ENCODE assay signal across 15 mouse cellular contexts in genomic region chr8:26804089-26804488, GRCm38 (mm10).
DNase-seq lines count a peak whose midpoint lies in the region; ATAC-seq and TF ChIP-seq lines count a peak whose summit lies in the region.
"Had no signal": no experiment of that assay in that cellular context is flagged by ENCODE, and none has a peak within 500 bp of the region (broad histone marks: within the 10 kb centered on the region; RNA-seq: fewer than 3 reads in every experiment).

No protein-coding gene starts in this region.

- H3K4me1 ChIP-seq in heart, embryonic 12.5 days (replicated peaks), result peaks cover 35% of the 10 kb centered on the region
- H3K4me1 ChIP-seq in midbrain, embryonic 11.5 days (ENCODE audit: control insufficient read depth, insufficient read depth, low read length), result peaks cover 15% of the 10 kb centered on the region
- peaks cover 23% of the 10 kb centered on the region for H3K4me1 ChIP-seq in midbrain, embryonic 15.5 days
- peaks cover 78% of the 10 kb centered on the region for H3K4me1 ChIP-seq in limb, embryonic 10.5 days
- peaks cover 10% of the 10 kb centered on the region; the same call in 1 of the 2 replicates for H3K4me1 ChIP-seq in midbrain, postnatal 0 days (ENCODE audit: insufficient read depth, low read length)

- no peaks in the 10 kb centered on the region for H3K36me3 ChIP-seq in heart, embryonic 12.5 days
- H3K36me3 ChIP-seq in midbrain, embryonic 11.5 days (ENCODE audit: control insufficient read depth, insufficient read depth, low read length), result no peaks in the 10 kb centered on the region
- no peaks in the 10 kb centered on the region for H3K36me3 ChIP-seq in midbrain, embryonic 15.5 days (replicated peaks)
- H3K36me3 ChIP-seq in limb, embryonic 10.5 days, result no peaks in the 10 kb centered on the region
- H3K36me3 ChIP-seq in midbrain, postnatal 0 days (ENCODE audit: insufficient read depth, low read length), result no peaks in the 10 kb centered on the region
- H3K36me3 ChIP-seq: G1E; kidney, embryonic 15.5 days; midbrain, embryonic 10.5 days had no signal

- WGBS in heart, embryonic 12.5 days, result 34% methylated on average over 9 of the region's 9 CpGs
- 72% methylated on average over 9 of the region's 9 CpGs for WGBS in midbrain, embryonic 11.5 days
- WGBS in midbrain, embryonic 15.5 days, result 77% methylated on average over 9 of the region's 9 CpGs
- 34% methylated on average over 9 of the region's 9 CpGs for WGBS in limb, embryonic 10.5 days
- 80% methylated on average over 9 of the region's 9 CpGs for WGBS in midbrain, postnatal 0 days

- no peak for TF ChIP-seq CTCF in gastrocnemius, adult 2 months (IDR thresholded peaks at IDR 0.05)
- no peak for TF ChIP-seq CTCF in midbrain, postnatal 0 days (IDR thresholded peaks at IDR 0.05)

- no peaks in the 10 kb centered on the region for H3K9me3 ChIP-seq in heart, embryonic 12.5 days (replicated peaks)
- H3K9me3 ChIP-seq in midbrain, embryonic 11.5 days (ENCODE audit: control insufficient read depth, low read length), result no peaks in the 10 kb centered on the region
- H3K9me3 ChIP-seq in midbrain, embryonic 15.5 days, result no peaks in the 10 kb centered on the region
- no peaks in the 10 kb centered on the region for H3K9me3 ChIP-seq in limb, embryonic 10.5 days (replicated peaks)
- no peaks in the 10 kb centered on the region for H3K9me3 ChIP-seq in midbrain, postnatal 0 days (ENCODE audit: low read length)
- H3K9me3 ChIP-seq: G1E; kidney, embryonic 15.5 days; midbrain, embryonic 10.5 days had no signal

- H3K27me3 ChIP-seq in heart, embryonic 12.5 days (replicated peaks), result peaks cover 38% of the 10 kb centered on the region
- H3K27me3 ChIP-seq in midbrain, embryonic 11.5 days (ENCODE audit: control insufficient read depth, insufficient read depth, low read length), result no peaks in the 10 kb centered on the region
- no peaks in the 10 kb centered on the region for H3K27me3 ChIP-seq in midbrain, embryonic 15.5 days (replicated peaks)
- H3K27me3 ChIP-seq in limb, embryonic 10.5 days (ENCODE audit: low read depth, poor library complexity, severe bottlenecking), result peaks cover 43% of the 10 kb centered on the region
- H3K27me3 ChIP-seq in midbrain, postnatal 0 days (ENCODE audit: insufficient read depth, low read length), result no peaks in the 10 kb centered on the region

- no peak for DNase-seq in heart, adult 18-20 months
- peak; percentile 81 for DNase-seq in midbrain, embryonic 11.5 days (ENCODE audit: low spot score, missing footprints)
- peak; percentile 30 to 38 for DNase-seq in cerebellum, postnatal 25 days
- DNase-seq in limb, embryonic 10.5 days (ENCODE audit: low spot score), result peak; percentile 31
- DNase-seq in gastrocnemius, adult 2 months, result no peak
- no peak for DNase-seq in midbrain, postnatal 0 days (ENCODE audit: low spot score)
- DNase-seq: gastrocnemius, postnatal 36 days; left cerebral cortex, postnatal 4 days; thymus, postnatal 25 days had no signal

- H3K4me2 ChIP-seq in heart, embryonic 12.5 days, result peak overlapping the region; percentile 41
- no peak overlapping the region for H3K4me2 ChIP-seq in midbrain, embryonic 11.5 days
- no peak overlapping the region for H3K4me2 ChIP-seq in midbrain, embryonic 15.5 days
- H3K4me2 ChIP-seq in midbrain, postnatal 0 days (ENCODE audit: low read depth, low read length, poor library complexity, severe bottlenecking), result no peak overlapping the region
- H3K4me2 ChIP-seq: kidney, embryonic 15.5 days had no signal

- intact Hi-C loops in gastrocnemius, adult 2 months (cut with DNase I), result no loop called here

- no peak overlapping the region for H3K4me3 ChIP-seq in heart, embryonic 12.5 days
- no peak overlapping the region for H3K4me3 ChIP-seq in midbrain, embryonic 11.5 days (ENCODE audit: low read depth, low read length)
- no peak overlapping the region for H3K4me3 ChIP-seq in midbrain, embryonic 15.5 days
- H3K4me3 ChIP-seq in limb, embryonic 10.5 days, result no peak overlapping the region
- no peak overlapping the region for H3K4me3 ChIP-seq in gastrocnemius, adult 2 months
- no peak overlapping the region for H3K4me3 ChIP-seq in midbrain, postnatal 0 days (ENCODE audit: low read depth, low read length)
- H3K4me3 ChIP-seq: kidney, embryonic 15.5 days; midbrain, embryonic 10.5 days had no signal

- no peak overlapping the region for H3K27ac ChIP-seq in heart, embryonic 12.5 days (ENCODE audit: poor library complexity, severe bottlenecking)
- no peak overlapping the region for H3K27ac ChIP-seq in midbrain, embryonic 11.5 days (ENCODE audit: low read depth, low read length)
- no peak overlapping the region for H3K27ac ChIP-seq in midbrain, embryonic 15.5 days
- peak overlapping the region; percentile 75; the same call in 1 of the 2 replicates for H3K27ac ChIP-seq in limb, embryonic 10.5 days
- H3K27ac ChIP-seq in gastrocnemius, adult 2 months, result no peak overlapping the region
- H3K27ac ChIP-seq in midbrain, postnatal 0 days (ENCODE audit: low read depth, low read length), result no peak overlapping the region
- H3K27ac ChIP-seq: liver, embryonic 14.5 days had no signal

- no peak for ATAC-seq in heart, embryonic 12.5 days (ENCODE audit: insufficient number of reproducible peaks, low FRiP score)
- no peak for ATAC-seq in midbrain, embryonic 11.5 days (ENCODE audit: low FRiP score)
- no peak for ATAC-seq in midbrain, embryonic 15.5 days (replicated peaks)
- ATAC-seq in midbrain, postnatal 0 days (ENCODE audit: low FRiP score), result no peak

- H3K9ac ChIP-seq in heart, embryonic 12.5 days, result no peak overlapping the region
- no peak overlapping the region for H3K9ac ChIP-seq in midbrain, embryonic 11.5 days (ENCODE audit: low read length)
- no peak overlapping the region for H3K9ac ChIP-seq in midbrain, embryonic 15.5 days
- no peak overlapping the region for H3K9ac ChIP-seq in midbrain, postnatal 0 days (replicated peaks; ENCODE audit: low read length, poor library complexity, severe bottlenecking)
- H3K9ac ChIP-seq: kidney, embryonic 15.5 days; liver, embryonic 14.5 days had no signal

Comparison
In these comparisons a context has a peak if more than half of its experiments do, and no peak if none do; other contexts are left out.
1. DNase-seq: peak in midbrain, embryonic 11.5 days (single experiment), cerebellum, postnatal 25 days (2 of 2) and limb, embryonic 10.5 days (single experiment); none in heart, adult 18-20 months (0 of 2), gastrocnemius, adult 2 months (single experiment) and midbrain, postnatal 0 days (single experiment).